Mouse (Mus musculus) MEL (cell line): ENCODE data around the gene Sema6c. TPM values are rescaled to one million over a fixed set of nuclear protein-coding genes. Genes with fewer than 3 reads are reported as not detected.

Experiments used
- DNase-seq: peaks from one replicate; pipeline ENCODE4 v3.0.0; 2011; ENCODE audit warnings: low read depth, low spot score
- H3K27ac ChIP-seq: 2 replicates; pipeline ENCODE4 v1.5.1; 2012; ENCODE audit warnings: low read depth, mild to moderate bottlenecking, control low read depth, low read length, moderate library complexity; ENCODE audit not compliant: control insufficient read depth
- H3K27me3 ChIP-seq, 2 experiments: fragments of 150-350 bp in 1 of 2; sonication (generic) in 1 of 2; 2 replicates each; pipeline ENCODE4 v1.6.1; 2012; ENCODE audit warnings: low read length in 2 of 2, mild to moderate bottlenecking in 2 of 2, improper control_type of control experiment in 1 of 2, moderate library complexity in 1 of 2; ENCODE audit not compliant: insufficient read depth in 2 of 2, control insufficient read depth in 1 of 2
- H3K36me3 ChIP-seq, 2 experiments: 2 replicates each; pipeline ENCODE4 v1.6.1; 2012 to 2014; ENCODE audit warnings: low read length in 2 of 2, improper control_type of control experiment in 1 of 2, inconsistent platforms in 1 of 2, mild to moderate bottlenecking in 1 of 2; ENCODE audit not compliant: insufficient read depth in 2 of 2, control insufficient read depth in 1 of 2
- H3K4me1 ChIP-seq, 2 experiments: fragments of 150-350 bp in 1 of 2; sonication (generic) in 1 of 2; 2 replicates each; pipeline ENCODE4 v1.6.1; 2012; ENCODE audit warnings: low read length in 2 of 2, improper control_type of control experiment in 1 of 2, mild to moderate bottlenecking in 1 of 2; ENCODE audit not compliant: insufficient read depth in 2 of 2, control insufficient read depth in 1 of 2
- H3K4me3 ChIP-seq, 2 experiments: fragments of 150-350 bp in 1 of 2; sonication (generic) in 1 of 2; 2 replicates each; pipeline ENCODE4 v1.5.1; 2012; ENCODE audit warnings: low read depth in 2 of 2, low read length in 2 of 2, mild to moderate bottlenecking in 2 of 2, moderate library complexity in 2 of 2, control low read depth in 1 of 2, improper control_type of control experiment in 1 of 2; ENCODE audit not compliant: control insufficient read depth in 1 of 2, insufficient read depth in 1 of 2
- H3K79me2 ChIP-seq: 2 replicates; pipeline ENCODE4 v1.6.1; 2012; ENCODE audit warnings: mild to moderate bottlenecking, low read length, moderate library complexity; ENCODE audit not compliant: control insufficient read depth, poor library complexity, insufficient read depth
- H3K9ac ChIP-seq: 2 replicates; pipeline ENCODE4 v1.6.1; 2012; ENCODE audit warnings: low read depth, mild to moderate bottlenecking, control low read depth, low read length, moderate library complexity; ENCODE audit not compliant: control insufficient read depth, poor library complexity, severe bottlenecking
- H3K9me3 ChIP-seq: fragments of 150-350 bp; sonication (generic); replicated peaks from 2 replicates; pipeline ENCODE4 v1.6.1; 2012; ENCODE audit warnings: mild to moderate bottlenecking, low read length, improper control_type of control experiment, moderate library complexity; ENCODE audit not compliant: insufficient read depth
- CHD1 ChIP-seq: IDR thresholded peaks from 2 replicates; pipeline ENCODE4 v1.6.1; 2012; ENCODE audit warnings: low read depth, mild to moderate bottlenecking, inconsistent platforms, low read length, improper control_type of control experiment
- CHD2 ChIP-seq: IDR thresholded peaks from 2 replicates; pipeline ENCODE4 v1.6.1; 2011; ENCODE audit warnings: low read length, improper control_type of control experiment
- GATA1 ChIP-seq: IDR thresholded peaks from 2 replicates; pipeline ENCODE4 v1.6.1; 2011; ENCODE audit warnings: low read depth, low read length, improper control_type of control experiment
- JUND ChIP-seq: IDR thresholded peaks from 2 replicates; pipeline ENCODE4 v1.6.1; 2011; ENCODE audit warnings: low read depth, mild to moderate bottlenecking, improper control_type of control experiment, low read length
- MAX ChIP-seq: IDR thresholded peaks from 2 replicates; pipeline ENCODE4 v1.6.1; 2011; ENCODE audit warnings: low read length, improper control_type of control experiment
- MAZ ChIP-seq: IDR thresholded peaks from 2 replicates; pipeline ENCODE4 v1.6.1; 2012; ENCODE audit warnings: low read depth, mild to moderate bottlenecking, inconsistent platforms, low read length, improper control_type of control experiment
- NELFE ChIP-seq: IDR thresholded peaks from 2 replicates; pipeline ENCODE4 v1.6.1; 2011; ENCODE audit warnings: low read depth, low read length, improper control_type of control experiment
- POLR2A ChIP-seq, 2 experiments: IDR thresholded peaks; 2 replicates each; pipeline ENCODE4 v1.6.1; 2011 to 2012; ENCODE audit warnings: low read length in 2 of 2, mild to moderate bottlenecking in 2 of 2, control low read depth in 1 of 2, improper control_type of control experiment in 1 of 2, low read depth in 1 of 2, moderate library complexity in 1 of 2; ENCODE audit not compliant: control insufficient read depth in 1 of 2, insufficient read depth in 1 of 2, poor library complexity in 1 of 2
- RCOR1 ChIP-seq: IDR thresholded peaks from 2 replicates; pipeline ENCODE4 v1.6.1; 2012; ENCODE audit warnings: low read depth, mild to moderate bottlenecking, inconsistent platforms, low read length, improper control_type of control experiment
- UBTF ChIP-seq: IDR thresholded peaks from 2 replicates; pipeline ENCODE4 v1.6.1; 2012; ENCODE audit warnings: low read depth, mild to moderate bottlenecking, inconsistent platforms, low read length, improper control_type of control experiment, moderate library complexity, borderline replicate concordance; ENCODE audit not compliant: insufficient read depth
- USF2 ChIP-seq, 2 experiments: IDR thresholded peaks; 2 replicates each; pipeline ENCODE4 v1.6.1; 2011 to 2012; ENCODE audit warnings: improper control_type of control experiment in 2 of 2, low read length in 2 of 2, borderline replicate concordance in 1 of 2, inconsistent platforms in 1 of 2, low read depth in 1 of 2, mild to moderate bottlenecking in 1 of 2; ENCODE audit not compliant: insufficient read depth in 1 of 2
- ZC3H11A ChIP-seq: IDR thresholded peaks from 2 replicates; pipeline ENCODE4 v1.6.1; 2012; ENCODE audit warnings: low read depth, mild to moderate bottlenecking, inconsistent platforms, low read length, improper control_type of control experiment
- ZKSCAN1 ChIP-seq: IDR thresholded peaks from 2 replicates; pipeline ENCODE4 v1.6.1; 2012; ENCODE audit warnings: low read depth, mild to moderate bottlenecking, inconsistent platforms, low read length, improper control_type of control experiment, moderate library complexity
- polyA plus RNA-seq, 2 experiments: library from polyadenylated mRNA; stranded (reverse) in 1 of 2; unstranded in 1 of 2; fragments of >175 nt in 1 of 2; fragments of >200 nt in 1 of 2; gene quantifications; 2 replicates each; pipeline versions ENCODE4 v1.2.1 to v1.2.4; 2012; ENCODE audit warnings: low replicate concordance in 2 of 2, low read depth in 1 of 2; ENCODE audit not compliant: insufficient read length in 2 of 2, insufficient read depth in 1 of 2, missing spikeins in 1 of 2
- total RNA-seq: library from RNA; depleted of rRNA; stranded (reverse); fragments of 300-350 nt; gene quantifications from 2 replicates; pipeline ENCODE4 v1.2.3, GENCODE M21; 2012

Sema6c gene
- total and polyA plus RNA-seq, 3 experiments: 0.35 to 3.2 TPM; not detected in 1

DNA sequence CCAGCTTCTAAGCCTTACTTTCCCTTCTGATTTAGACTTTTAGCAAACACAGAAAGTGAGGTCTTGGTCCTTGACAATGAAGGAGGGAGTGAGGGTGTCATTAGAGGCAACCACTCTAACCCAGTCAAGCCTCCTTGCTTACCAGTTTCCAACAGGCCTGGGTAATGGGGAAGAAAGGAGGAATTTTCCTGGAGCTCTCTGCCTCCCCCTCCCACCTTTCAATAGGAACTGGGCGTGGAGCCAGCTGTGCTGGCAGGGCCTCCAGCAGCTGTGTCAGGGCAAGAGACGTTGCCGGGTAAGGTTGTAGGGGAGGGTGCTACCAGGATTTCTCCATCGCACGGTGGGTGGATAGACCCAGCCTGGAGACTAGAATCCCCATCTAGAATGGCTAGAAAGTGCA, 35.3 kb upstream of the Sema6c start:
- Histone ChIP-seq H3K79me2 (no peaks in the 10 kb centered on the region), H3K4me1 (no peaks in the 10 kb centered on the region), H3K4me3 (no peak overlapping the region), H3K36me3 (peaks cover 0 to 11% of the 10 kb centered on the region in 2 experiments; a peak in 2 of 4 replicates), H3K27ac (no peak overlapping the region), H3K9ac (no peak overlapping the region), H3K9me3 (no peaks in the 10 kb centered on the region), H3K27me3 (no peaks in the 10 kb centered on the region)
- TF ChIP-seq CHD2 (no peak), MAZ (peak; percentile 32; the same call in 1 of the 2 replicates), RCOR1 (no peak), ZC3H11A (no peak), UBTF (no peak), GATA1 (no peak)
- no peak for DNase-seq

DNA sequence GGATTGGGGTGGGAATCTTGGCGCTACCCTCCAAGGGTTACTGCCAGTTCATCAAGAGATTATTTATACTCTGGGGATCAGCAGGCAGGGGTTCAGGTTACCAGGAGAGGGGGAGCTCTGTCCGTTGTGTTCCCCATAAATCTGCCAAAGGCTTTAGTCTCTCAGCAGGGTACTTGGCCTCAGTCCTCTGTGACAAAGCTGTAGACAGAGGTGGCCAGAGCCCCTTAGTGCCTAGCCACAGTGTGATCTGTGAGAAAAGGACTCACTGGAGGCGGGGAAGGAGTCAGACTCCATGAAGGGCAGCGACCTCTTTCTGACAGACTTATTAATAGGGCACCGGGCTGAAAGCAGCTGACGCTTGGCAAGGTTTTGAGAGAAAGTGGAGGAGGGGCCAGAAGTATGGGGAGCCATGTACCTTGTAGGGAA, 31.0 kb upstream of the Sema6c start:
- H3K36me3 ChIP-seq: peaks cover 0 to 4% of the 10 kb centered on the region in 2 experiments; a peak in 2 of 4 replicates

DNA sequence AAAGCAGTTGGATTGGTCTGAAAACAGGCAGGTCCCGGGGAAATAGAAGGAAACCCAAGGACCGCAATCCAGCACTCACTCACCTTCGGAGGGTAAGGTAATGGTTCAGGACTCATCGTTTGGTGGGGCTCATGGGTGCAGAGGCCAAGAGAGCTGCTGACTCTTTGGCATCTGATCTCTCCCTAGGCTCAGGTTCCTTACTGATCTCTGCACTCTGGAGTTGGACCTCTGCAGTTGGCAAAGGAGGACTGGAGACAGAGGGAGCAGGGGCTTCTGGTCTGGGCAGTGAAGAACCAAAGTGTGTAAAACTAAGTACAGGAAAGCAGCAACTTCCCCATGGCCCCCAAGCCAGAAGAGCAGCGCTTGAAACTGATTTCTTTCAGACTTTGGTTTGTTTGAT, 30.2 kb upstream of the Sema6c start:
- DNase-seq: no peak
- H3K4me3 ChIP-seq: no peak overlapping the region
- TF ChIP-seq CHD2 (no peak), CHD1 (no peak), JUND (no peak)
- TF ChIP-seq, all 39 proteins: peak for 0
- no peaks in the 10 kb centered on the region for H3K27me3 ChIP-seq
- no peaks in the 10 kb centered on the region for H3K9me3 ChIP-seq
- H3K27ac ChIP-seq: no peak overlapping the region
- no peak overlapping the region for H3K9ac ChIP-seq
- peaks cover 0 to 4% of the 10 kb centered on the region in 2 experiments; a peak in 2 of 4 replicates for H3K36me3 ChIP-seq
- peaks cover 7% of the 10 kb centered on the region for H3K79me2 ChIP-seq
- peaks cover 0 to 8% of the 10 kb centered on the region in 2 experiments; a peak in 2 of 4 replicates for H3K4me1 ChIP-seq

More for the DNA sequence above, 31.0 kb upstream of the Sema6c start:
- no peaks in the 10 kb centered on the region for H3K27me3 ChIP-seq
- H3K9me3 ChIP-seq: no peaks in the 10 kb centered on the region
- H3K9ac ChIP-seq: no peak overlapping the region
- H3K4me1 ChIP-seq: peaks cover 0 to 8% of the 10 kb centered on the region in 2 experiments; a peak in 2 of 4 replicates
- TF ChIP-seq ZC3H11A: no peak
- TF ChIP-seq NELFE: no peak
- TF ChIP-seq ZKSCAN1: no peak
- no peak for TF ChIP-seq POLR2A (IDR thresholded peaks at IDR 0.05; ENCODE audit: control insufficient read depth in 1 of 2, insufficient read depth in 1 of 2, low read depth in 1 of 2, low read length in 2 of 2, poor library complexity in 1 of 2)
- no peak for TF ChIP-seq MAX
- TF ChIP-seq USF2 (IDR thresholded peaks at IDR 0.05; ENCODE audit: borderline replicate concordance in 1 of 2, insufficient read depth in 1 of 2, low read depth in 1 of 2, low read length in 2 of 2): no peak
- TF ChIP-seq MAZ: no peak
- H3K79me2 ChIP-seq: peaks cover 7% of the 10 kb centered on the region
- no peak overlapping the region for H3K27ac ChIP-seq
- no peak overlapping the region for H3K4me3 ChIP-seq
- DNase-seq: no peak
